Mouse (Mus musculus) naive thymus-derived CD4-positive, alpha-beta T cell, adult 2 months (primary cell): ENCODE measurements at regions not wholly inside any gene's neighbourhood (a gene's known extent, or its start where the extent isn't known, plus 50 kb on each side); places are given as distances from the start of the nearest gene placed in this dataset.

Experiments used
- DNase-seq: peaks from one replicate; pipeline ENCODE4 v3.0.0-alpha.2; 2011; ENCODE audit warnings: low read depth

DNA sequence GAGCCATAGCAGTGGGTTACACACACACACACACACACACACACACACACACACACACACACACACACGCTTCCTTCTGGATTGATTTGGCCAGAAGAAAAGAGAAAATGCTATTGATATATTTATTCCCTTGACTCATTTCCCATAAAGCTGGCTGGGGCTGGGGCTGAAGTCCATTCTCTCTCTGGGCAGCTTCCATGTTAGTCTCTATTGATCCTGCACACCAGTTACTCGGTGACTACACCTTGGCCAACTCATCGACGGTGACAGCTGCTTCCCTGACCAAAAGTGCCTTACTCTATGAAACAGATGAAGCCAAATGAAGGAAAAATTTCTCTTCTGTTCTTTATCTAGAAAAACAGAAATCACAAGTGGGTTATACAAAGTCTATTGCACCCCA lies 82.1 kb downstream of the Snx18 start:
- no peak for DNase-seq

DNA sequence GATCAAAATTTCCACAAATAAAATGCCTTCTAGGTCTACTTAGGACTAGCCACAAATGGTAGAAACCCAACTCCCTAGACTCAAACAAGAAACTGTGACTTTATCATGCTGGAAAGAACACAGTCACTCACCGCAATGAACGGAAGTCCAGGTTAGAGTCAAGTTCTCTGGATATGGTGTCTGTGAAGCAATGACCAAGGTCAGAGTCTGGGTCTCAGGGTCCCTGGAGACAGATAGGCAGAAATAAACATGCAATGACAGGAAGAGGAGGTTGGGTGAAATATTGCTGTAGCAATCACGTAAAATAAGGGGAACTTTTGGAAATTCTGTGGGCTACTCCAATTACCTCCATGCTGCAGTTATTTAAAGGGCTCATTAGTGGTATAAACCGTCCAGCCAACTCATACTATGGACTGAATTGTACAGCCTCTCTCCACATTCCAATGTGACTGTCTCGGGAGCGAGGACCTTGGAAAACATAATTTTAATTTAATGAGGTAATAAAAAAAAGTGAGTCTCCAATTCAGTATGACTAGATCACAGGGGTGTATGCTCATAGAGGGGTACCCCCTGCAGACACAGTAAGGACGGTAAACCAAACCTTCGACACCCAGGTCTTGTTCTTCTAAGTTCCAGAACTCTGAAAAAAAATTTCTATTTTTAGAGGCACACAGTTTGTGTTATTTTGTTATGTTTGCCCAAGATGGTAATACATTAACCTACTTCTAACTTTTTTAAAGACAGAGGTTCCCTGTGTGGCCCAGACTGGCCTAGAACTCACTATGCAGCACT lies 83.5 kb downstream of the Snx18 start:
- DNase-seq, result no peak

DNA sequence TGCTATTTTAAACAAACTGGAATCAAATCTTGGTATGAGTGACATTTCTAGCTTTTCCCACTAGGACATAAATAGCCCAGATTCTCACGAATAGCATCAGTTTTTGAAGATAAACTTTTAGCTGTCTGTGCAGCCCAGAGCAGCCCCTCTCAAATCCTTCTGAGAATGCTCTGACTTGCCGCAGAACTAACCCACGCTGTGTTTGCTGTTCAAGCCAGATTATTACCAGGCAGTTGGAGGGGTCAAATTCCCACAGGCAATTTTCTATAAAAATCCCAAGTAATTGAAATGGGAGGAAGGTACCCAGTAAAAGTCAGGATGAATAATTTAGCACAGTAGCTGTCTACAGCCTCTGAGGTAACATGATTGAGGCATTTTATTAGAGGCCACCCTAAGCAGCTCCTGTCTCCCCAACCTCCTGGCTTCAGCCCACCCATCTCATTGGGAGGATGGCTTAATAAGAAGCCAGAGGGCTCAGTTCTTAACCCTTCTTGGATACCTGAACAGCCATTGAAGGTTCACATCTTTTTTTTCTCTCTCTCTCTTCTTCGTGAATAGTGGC lies 84.4 kb downstream of the Snx18 start:
- no peak for DNase-seq

DNA sequence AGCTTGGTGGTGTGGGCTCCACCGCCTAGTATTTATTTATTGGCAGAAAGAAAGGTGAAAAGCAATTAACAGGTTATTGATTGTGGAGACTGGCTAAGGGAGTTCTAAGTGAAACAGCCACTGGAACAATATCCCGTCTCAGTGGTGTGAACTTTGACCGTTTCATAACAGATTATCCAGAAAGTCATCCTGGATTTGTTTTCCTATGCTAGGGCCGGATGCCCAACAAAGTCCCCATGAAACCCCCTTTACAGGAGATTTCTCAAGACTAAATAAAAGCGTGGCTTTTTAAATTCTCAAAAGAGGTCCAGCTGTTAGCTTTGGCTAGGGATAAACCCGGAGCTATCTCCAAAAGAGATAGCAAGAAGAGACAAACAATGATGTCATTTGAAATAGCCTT lies 91.4 kb downstream of the Snx18 start:
- no peak for DNase-seq

DNA sequence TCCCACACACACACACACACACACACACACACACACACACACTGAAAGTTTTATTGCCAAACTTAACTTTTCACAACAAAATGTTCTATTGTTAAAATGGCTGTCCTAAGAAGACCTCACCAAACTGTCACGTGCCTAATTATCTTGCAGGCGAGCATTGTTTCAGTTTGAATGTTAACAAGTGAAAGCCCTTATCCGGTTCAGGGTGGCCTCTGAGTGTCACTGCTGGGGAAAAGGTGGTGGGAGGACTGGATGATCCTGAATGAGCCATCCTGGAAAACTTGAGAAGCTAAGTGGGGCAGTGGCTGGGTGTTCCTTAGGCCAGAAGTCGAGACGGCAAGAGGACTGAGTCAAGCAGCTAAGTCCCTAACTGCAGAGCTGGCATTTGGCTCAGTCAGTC lies 94.9 kb downstream of the Snx18 start:
- DNase-seq, result no peak

DNA sequence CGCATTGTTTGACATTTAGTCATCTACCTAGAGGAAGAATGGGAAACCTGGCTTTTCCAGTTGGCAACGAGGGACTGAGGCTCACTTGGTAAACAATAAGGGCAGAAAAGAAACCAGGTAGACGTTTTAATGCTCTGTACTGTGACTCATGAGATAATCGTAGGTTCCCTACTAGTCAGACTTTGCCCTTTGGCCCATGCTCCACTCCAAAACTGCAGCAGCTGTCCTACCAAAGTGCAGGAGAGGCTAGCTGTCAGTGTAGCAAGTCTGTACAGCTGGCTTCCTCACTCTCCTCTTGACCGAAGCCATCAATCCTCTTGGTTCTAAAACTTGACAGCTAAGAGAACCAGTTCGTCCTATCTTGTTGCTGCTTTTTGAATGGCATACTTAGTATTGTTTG lies 100.2 kb downstream of the Snx18 start:
- DNase-seq, result no peak

DNA sequence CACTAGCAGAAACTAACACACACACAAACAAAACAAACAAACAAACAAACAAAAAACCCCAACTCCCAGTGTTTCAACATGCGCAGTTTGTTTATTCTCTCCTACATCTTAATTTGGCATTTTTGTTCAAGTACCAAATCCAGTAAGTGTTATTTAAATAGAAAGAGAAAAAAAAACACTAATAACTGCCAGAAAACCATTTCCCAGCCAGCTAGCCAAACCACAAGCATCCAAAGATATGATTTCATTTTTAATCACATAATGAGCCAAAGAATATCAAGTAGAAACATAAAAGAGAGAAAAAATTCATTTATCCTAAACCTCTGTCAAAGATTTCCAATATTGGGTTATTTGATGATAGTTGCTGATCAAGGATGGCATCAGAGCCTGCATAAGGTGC lies 102.3 kb downstream of the Snx18 start:
- DNase-seq, result no peak

DNA sequence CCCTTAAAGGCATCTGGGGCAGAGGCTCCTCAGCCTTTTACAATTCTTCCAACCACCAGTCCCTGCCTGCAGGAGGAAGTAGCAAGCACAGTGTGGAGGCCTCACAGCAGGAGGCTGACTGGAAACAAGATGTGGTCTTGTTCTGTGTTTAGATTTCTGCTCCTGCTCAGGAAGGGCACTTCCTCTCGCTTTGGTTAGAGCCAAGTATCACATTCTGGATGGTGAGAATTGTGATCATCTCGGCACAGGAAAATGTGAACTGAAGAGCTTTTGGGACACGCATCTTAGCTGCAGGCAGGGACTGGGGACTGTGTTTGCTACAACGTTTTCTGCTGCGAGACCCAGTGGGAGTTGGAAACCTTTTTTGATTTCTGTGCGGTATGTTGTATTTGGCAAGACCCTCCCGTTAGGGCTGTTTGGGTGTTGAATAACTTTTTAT lies 103.2 kb downstream of the Snx18 start:
- DNase-seq, result peak; percentile 5

DNA sequence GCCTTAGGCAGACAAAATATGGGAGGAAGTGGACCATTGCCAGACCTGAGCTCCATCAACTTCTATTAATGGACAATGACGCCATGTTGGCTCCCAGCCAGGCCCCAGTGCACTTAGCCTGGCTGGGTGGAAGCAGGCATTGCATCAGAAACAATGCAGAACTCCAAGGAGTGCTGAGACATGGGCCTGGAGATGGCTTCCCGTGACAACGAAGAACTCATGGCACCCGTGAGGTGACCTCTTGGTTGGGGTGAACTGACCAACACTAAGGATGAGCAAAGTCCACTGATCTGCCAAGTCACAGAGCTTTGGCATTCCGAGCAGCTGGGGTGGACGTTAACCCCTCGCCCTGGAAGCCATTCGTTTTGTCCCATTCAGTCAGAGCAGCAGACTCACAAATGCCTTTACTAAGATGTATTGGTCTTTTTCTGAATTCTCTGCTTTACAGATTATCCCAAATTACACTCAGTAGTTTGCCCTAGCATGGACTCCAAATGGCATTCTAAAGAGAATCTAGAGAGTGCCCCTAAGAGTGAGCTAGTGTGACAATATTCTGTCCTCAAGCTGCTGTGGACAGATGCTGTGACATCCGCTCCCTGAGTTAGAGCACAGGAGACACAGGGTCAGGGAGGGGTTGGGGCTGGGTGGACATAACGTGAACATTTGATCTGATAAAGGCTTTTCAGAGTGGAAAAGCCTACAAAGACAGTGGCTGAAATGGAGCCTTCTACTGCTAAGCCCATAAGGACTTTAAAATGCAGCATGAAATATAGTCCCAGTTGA lies 108.8 kb downstream of the Snx18 start:
- DNase-seq, result no peak

DNA sequence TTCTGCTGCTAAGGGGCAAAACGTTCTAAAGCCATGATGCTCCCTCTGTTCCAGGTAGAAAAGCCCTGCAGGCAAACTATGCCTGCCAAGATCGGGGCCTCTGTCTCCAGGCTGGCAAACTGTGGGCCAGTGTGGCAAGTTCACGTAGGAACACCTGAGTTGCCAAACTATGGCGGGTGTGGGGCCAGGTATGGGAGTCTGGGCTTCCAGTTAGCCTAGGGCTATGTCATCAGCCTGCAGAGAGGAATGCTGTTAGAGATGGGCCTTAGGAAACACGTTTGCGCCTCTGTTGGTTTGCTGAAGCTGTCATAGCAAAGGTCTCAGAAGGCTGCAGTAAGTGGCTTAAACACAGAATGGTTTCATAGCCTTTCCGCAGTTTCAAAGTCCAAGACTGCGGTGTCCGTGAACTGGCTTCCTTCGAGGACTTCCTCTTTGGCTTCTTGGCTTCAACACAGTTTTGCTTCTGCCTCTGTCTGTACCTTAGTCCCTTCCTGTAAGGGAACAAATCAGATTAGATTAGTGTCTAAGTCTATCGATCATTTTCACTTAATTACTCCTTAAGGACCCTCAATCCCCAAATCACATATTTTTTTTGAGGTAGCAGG lies 110.1 kb downstream of the Snx18 start:
- DNase-seq, result no peak

DNA sequence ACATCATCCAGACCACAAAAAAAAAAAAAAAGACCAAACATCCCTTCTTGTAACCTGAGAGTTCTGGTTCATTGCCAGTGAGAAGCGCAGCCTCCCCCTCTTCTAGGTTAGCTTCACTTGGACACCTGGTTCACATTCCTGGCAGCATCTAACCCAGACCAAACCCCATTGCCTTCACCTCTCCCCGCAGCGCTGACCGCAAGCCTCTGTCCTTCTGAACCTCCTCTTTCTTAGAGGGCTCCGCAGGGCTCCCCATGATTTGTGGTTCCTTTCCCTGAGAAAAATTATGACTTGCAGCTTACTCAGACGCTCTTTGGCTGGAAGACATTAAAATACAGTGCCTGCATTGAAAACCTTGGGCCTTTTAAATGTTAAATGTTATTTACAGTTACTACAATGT lies 115.8 kb downstream of the Snx18 start:
- no peak for DNase-seq

DNA sequence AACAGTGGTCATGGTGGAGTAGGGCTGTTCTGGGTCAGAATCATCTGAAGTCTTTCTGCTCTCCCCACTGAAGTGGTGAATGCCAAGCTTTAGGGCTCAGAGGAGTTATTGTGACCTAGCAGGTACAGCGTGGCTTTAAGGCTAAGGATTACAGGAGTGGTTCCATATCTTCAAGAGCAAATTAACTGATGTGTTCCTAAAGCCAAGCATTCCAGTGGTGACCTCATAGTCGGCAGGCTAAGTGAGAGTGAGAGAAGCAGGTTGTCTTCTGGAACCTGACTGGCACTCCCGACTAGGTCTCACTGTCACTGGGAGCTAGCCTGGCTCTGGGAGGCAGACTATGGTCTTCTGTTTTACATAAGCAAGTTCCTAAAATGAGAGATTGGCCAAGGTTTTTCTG lies 116.3 kb downstream of the Snx18 start:
- no peak for DNase-seq

DNA sequence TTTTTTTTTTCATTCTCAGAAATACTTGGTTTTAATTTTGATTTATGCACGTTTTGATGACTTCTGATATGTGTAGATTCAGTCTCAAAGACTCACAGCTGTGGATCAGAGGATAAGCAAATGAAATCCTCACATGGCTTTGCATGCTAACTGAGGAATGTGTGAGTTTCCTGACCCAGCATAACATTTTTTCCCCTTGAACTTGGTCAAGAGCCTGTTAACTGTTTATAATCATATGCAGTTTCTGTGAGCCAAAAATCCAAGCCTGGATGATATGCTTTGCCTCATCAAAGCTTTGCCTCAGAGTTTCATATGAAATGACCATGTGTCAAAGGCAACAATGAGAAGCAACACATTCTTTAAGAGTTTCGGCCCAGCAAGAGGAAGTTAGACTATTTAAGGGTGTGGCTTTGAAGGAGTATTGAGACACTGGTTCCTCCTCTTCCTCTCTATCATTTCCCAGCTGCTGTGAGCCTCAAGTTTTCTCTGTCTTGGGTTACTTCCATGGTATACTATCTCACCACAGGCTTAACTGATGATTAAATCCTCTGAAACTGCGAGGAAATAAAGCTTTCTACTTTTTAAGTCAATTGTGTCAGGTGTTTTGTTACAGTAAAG lies 117.9 kb downstream of the Snx18 start:
- no peak for DNase-seq

DNA sequence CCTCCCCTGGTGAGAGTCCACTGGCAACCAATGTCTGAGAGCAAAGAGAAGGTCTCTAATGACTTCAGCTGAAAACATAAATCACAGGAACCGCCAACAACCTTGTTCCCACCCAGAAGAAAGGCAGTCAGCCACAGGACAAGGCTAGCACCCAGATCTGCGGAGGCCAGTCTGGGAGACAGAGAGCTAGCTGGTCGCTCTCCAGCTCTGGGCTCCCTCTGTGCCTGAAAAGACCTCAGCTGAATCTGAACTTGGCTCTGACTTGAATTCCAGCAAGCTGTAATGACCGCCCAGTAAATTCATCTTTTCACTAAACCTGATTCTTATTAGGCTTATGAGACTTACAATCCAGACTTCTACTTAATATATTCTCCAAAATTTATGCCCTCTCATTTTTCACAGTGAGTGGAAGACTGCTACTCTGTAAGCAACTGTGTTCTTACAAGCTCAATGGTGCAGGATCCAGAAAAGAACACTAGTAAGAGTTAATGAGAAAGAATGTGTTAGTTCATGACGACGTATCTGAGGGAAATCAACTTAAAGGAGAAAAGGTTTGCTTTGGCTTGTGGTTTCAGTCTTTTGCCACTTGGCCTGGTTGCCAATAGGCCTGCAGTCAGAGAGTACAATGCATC lies 119.2 kb downstream of the Snx18 start:
- no peak for DNase-seq

DNA sequence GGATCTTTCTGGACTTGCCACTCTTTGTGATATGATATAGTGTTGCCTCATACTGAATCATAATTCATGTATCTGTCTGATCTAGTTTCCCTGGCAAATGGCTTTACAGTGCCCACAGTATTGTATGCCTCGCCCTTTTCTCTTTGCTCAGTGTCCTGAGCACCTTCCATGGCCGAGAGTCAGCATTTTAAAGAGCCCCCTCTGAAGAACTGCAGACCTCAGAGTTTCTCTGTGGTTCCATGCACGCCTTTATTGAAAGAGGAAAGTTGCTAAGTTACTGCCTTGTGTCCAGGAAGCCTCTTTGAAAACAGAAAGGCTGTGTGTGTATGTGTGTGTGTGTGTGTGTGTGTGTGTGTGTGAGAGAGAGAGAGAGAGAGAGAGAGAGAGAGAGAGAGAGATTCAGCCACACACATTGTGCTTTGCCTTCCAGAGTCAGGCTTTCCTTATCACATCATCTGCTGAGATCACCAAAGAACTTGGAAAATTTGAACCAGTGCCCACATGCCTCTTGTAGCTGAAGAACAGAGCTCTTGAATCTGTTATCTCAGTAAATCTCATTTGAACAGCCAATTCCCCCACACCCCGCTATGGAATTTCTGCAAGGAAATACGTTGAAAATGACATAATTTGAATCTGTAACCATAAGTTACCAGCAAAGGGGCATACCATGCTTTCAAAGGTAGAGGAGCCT lies 122.6 kb downstream of the Snx18 start:
- DNase-seq, result no peak

DNA sequence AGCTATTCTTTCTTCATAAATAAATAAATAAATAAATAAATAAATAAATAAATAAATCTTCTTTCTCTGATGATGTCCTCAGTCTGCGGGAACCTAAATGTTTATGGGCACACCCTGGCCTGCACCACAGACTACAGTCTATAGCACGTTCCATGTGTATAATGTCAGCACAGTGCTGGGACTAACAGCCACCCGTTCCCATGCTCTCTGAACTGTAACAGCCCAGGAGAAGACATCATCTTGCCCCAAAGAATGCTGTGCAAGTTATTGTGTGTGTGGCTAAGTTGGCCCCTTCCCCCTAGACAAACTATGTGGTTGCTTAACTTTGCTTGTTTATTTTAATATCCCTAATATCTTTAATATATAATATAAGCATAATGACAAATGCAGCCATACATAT lies 123.2 kb downstream of the Snx18 start:
- DNase-seq, result no peak

DNA sequence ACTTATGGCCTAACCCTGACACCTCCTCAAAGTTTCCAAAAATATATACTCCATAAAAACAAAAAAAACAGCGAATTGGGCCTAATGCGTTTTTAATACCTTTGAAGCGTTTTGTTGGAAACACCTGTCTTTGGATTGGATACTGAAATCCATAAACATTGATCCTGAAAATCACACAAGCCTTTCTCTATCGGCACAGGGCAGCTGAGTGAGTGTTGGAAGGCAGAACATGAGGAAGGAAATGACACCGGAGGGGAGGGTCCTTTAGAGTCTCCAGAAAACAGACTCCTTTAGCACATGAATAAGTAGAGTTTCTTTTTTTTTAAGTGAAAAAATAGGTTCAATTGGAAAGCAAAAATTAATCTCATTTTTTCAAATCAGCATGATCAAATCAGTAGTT lies 123.7 kb downstream of the Snx18 start:
- no peak for DNase-seq

DNA sequence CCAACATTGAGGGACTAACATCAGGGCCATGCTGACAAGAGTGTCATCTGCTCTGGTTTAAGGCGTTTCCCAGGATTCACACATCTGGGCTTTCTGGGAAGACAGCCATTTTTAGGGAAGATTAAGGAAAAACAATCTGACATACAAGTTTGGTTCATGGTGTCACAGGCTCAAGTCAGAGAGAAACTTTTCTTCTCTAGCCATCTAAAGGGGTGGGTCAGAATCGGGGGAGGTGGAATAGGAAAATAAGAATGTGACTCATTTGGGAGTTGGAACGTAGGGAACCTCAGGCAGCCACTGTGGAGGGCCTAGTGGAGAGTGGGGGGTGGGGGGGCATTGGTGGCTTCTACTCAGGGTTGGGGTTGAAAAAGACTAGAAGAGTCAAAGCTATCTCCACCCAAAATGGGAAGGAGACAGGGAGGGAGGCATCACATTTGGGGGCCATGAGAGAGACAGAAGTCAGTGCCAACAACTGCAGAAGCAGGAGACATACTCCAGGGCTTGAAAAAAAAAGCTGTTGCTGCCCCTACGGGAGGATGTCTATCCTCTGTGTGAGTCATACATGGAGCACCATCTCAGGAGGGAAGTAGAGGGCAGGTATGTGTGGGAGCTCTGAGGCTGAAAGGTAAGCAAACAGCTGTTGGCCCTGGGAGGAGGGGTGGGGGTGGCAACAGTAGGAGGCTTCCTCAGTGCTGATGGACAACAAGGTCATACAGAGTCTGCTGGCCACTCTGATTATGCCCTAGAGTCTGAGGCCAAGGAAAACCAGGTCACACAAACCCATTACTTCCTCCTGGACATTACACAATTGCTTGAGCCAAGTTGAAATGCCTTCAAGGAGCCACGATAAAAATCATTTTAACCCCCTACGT lies 128.2 kb downstream of the Snx18 start:
- DNase-seq, result no peak

DNA sequence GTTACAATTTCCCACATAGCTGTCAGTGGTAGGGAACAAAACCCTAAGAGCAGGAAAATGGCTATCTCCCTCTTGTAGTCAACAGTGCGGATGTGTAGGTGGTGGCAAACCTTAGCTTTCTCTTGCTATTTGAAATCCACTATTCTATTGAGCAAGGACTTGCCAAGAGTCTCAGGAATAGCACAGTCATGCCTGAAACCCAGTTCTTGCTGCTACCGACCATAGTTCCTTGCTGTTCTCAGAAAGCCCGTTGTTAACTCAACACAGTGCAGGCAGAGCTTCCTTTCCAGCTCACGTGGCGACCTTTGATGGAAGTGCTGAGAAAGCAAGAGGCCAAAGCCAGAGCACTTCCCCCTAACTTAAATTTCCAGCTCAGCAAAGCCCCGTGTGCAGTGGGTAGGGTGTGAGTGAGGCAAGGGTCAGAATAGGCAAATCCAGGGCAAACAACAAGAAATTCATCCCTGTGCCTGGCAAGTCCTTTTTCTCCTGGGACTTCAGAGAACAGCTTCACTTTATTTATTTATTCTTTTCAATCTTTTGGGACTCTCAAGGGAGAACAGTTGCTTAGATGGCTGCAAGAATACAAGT lies 131.9 kb downstream of the Snx18 start:
- no peak for DNase-seq

DNA sequence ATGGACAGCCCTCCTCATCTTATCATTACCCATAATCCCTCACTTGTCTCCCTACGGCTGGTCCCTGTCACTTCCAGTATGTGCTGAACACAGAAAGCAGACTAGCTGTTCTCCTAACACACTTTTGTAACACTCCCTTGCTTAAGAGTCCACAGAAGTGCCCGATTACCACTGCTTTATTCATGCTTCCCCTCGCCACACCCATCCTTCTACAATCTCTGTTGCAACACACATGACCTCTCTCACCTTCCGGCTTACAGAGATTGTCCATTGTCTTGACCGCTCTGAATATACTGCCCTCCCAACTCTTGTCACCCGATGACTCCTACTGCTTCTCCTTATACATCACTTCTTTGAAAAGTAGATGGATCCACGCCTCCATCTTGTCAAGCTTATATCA lies 132.9 kb downstream of the Snx18 start:
- no peak for DNase-seq
